8 mouse cellular contexts compared by ENCODE assay signal in the genomic region with DNA sequence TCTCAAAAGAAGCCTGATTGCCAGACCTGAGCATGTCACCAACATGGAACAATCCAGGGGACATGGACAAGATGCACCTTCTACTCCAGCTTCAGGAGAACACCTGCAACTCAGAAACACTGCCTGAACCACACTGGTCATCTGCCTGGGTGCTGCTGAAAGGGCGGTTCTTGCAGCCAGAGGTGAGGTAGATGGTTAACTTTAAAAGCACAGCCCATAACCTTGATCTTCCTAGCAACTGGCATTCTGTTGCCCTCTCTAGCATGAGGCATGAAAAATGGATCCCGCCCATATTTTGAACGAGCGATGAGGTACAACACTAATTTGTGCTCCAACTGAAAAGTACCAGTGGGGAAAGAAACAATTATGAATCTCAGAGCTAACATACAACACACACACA. TPM values are rescaled to one million over a fixed set of nuclear protein-coding genes. Genes with fewer than 3 reads are reported as not detected.
A peak's percentile ranks its signal among the peaks of the same experiment; 100 is the strongest.
DNase-seq lines count a peak whose midpoint lies in the region; ATAC-seq lines count a peak whose summit lies in the region.

No protein-coding gene starts in this region.

- peaks cover 94% of the 10 kb centered on the region for H3K4me1 ChIP-seq in forebrain, embryonic 10.5 days
- peaks cover 64% of the 10 kb centered on the region for H3K4me1 ChIP-seq in forebrain, embryonic 11.5 days (replicated peaks; ENCODE audit: control insufficient read depth, insufficient read depth, low read length)
- peaks cover 95% of the 10 kb centered on the region for H3K4me1 ChIP-seq in embryonic facial prominence, embryonic 10.5 days
- peaks cover 80% of the 10 kb centered on the region for H3K4me1 ChIP-seq in midbrain, embryonic 11.5 days (ENCODE audit: control insufficient read depth, insufficient read depth, low read length)

- H3K36me3 ChIP-seq in forebrain, embryonic 10.5 days (replicated peaks), result peaks cover 50% of the 10 kb centered on the region
- H3K36me3 ChIP-seq in forebrain, embryonic 11.5 days (ENCODE audit: control insufficient read depth, insufficient read depth, low read length), result no peaks in the 10 kb centered on the region; the same call in 1 of the 2 replicates
- peaks cover 47% of the 10 kb centered on the region for H3K36me3 ChIP-seq in embryonic facial prominence, embryonic 10.5 days (replicated peaks)
- peaks cover 6% of the 10 kb centered on the region; the same call in 1 of the 2 replicates for H3K36me3 ChIP-seq in midbrain, embryonic 11.5 days (ENCODE audit: control insufficient read depth, insufficient read depth, low read length)

- H3K9ac ChIP-seq in forebrain, embryonic 11.5 days (ENCODE audit: low read length), result no peak overlapping the region
- no peak overlapping the region for H3K9ac ChIP-seq in midbrain, embryonic 11.5 days (ENCODE audit: low read length)

- no peak for ATAC-seq in forebrain, embryonic 11.5 days (replicated peaks; ENCODE audit: low FRiP score)
- no peak for ATAC-seq in midbrain, embryonic 11.5 days (ENCODE audit: low FRiP score)
- ATAC-seq in megakaryocyte-erythroid progenitor cell, adult 5-6 weeks (replicated peaks; ENCODE audit: low FRiP score, low TSS enrichment, poor library complexity, severe bottlenecking), result no peak

- H3K27ac ChIP-seq in forebrain, embryonic 10.5 days, result peak overlapping the region; percentile 100
- H3K27ac ChIP-seq in forebrain, embryonic 11.5 days (ENCODE audit: low read depth, low read length), result no peak overlapping the region; the same call in 1 of the 2 replicates
- peak overlapping the region; percentile 100 for H3K27ac ChIP-seq in embryonic facial prominence, embryonic 10.5 days (replicated peaks)
- no peak overlapping the region; the same call in 1 of the 2 replicates for H3K27ac ChIP-seq in midbrain, embryonic 11.5 days (ENCODE audit: low read depth, low read length)

- no peak overlapping the region for H3K4me2 ChIP-seq in forebrain, embryonic 11.5 days (ENCODE audit: low read depth, low read length, severe bottlenecking)
- peak overlapping the region; percentile 8; the same call in 1 of the 2 replicates for H3K4me2 ChIP-seq in midbrain, embryonic 11.5 days

- no peaks in the 10 kb centered on the region for H3K27me3 ChIP-seq in forebrain, embryonic 10.5 days (ENCODE audit: poor library complexity, severe bottlenecking)
- no peaks in the 10 kb centered on the region for H3K27me3 ChIP-seq in forebrain, embryonic 11.5 days (ENCODE audit: control insufficient read depth, insufficient read depth, low read length)
- no peaks in the 10 kb centered on the region for H3K27me3 ChIP-seq in embryonic facial prominence, embryonic 10.5 days (replicated peaks; ENCODE audit: low read depth, poor library complexity, severe bottlenecking)
- no peaks in the 10 kb centered on the region for H3K27me3 ChIP-seq in midbrain, embryonic 11.5 days (ENCODE audit: control insufficient read depth, insufficient read depth, low read length)

- intact Hi-C loops in left cerebral cortex, postnatal 4 days (cut with DNase I), result no loop called here

- DNase-seq in forebrain, embryonic 10.5 days (ENCODE audit: extremely low spot score, low spot score), result no peak
- no peak for DNase-seq in forebrain, embryonic 11.5 days (ENCODE audit: low spot score)
- DNase-seq in embryonic facial prominence, embryonic 10.5 days (ENCODE audit: low spot score), result no peak
- DNase-seq in kidney, adult 11 months, result peak; percentile 80
- DNase-seq in midbrain, embryonic 11.5 days (ENCODE audit: low spot score, missing footprints), result no peak
- DNase-seq in adrenal gland, postnatal 4 days (ENCODE audit: low spot score in 2 of 2), result no peak
- no peak for DNase-seq in left cerebral cortex, postnatal 4 days

- no peaks in the 10 kb centered on the region for H3K9me3 ChIP-seq in forebrain, embryonic 10.5 days
- H3K9me3 ChIP-seq in forebrain, embryonic 11.5 days (ENCODE audit: control insufficient read depth, low read length), result no peaks in the 10 kb centered on the region
- no peaks in the 10 kb centered on the region for H3K9me3 ChIP-seq in embryonic facial prominence, embryonic 10.5 days
- no peaks in the 10 kb centered on the region for H3K9me3 ChIP-seq in midbrain, embryonic 11.5 days (ENCODE audit: control insufficient read depth, low read length)

- 65% methylated on average over 4 of the region's 4 CpGs for WGBS in forebrain, embryonic 10.5 days
- 59% methylated on average over 4 of the region's 4 CpGs for WGBS in forebrain, embryonic 11.5 days
- WGBS in embryonic facial prominence, embryonic 10.5 days, result 75% methylated on average over 4 of the region's 4 CpGs
- WGBS in midbrain, embryonic 11.5 days, result 79% methylated on average over 4 of the region's 4 CpGs

- H3K4me3 ChIP-seq in forebrain, embryonic 10.5 days, result peak overlapping the region; percentile 52; the same call in 1 of the 2 replicates
- no peak overlapping the region for H3K4me3 ChIP-seq in forebrain, embryonic 11.5 days (ENCODE audit: low read depth, low read length)
- no peak overlapping the region for H3K4me3 ChIP-seq in embryonic facial prominence, embryonic 10.5 days
- H3K4me3 ChIP-seq in midbrain, embryonic 11.5 days (ENCODE audit: low read depth, low read length), result no peak overlapping the region

RNA-seq across cellular contexts. Expression of gene Zmynd8, which starts 21.6 kb away (rescaled TPM):
- polyA plus RNA-seq in forebrain, embryonic 10.5 days (2016; fragmentation: Nextera tagmentation; extraction: Ambion mirVana), result 60.2 and 64.4 TPM in 2 replicates
- polyA plus RNA-seq in forebrain, embryonic 11.5 days (2014; fragmentation: Nextera tagmentation; extraction: Ambion mirVana), result 54.3 and 61.5 TPM in 2 replicates
- 68.1 and 69.9 TPM in 2 replicates for polyA plus RNA-seq in embryonic facial prominence, embryonic 10.5 days (2016; fragmentation: Nextera tagmentation; extraction: Ambion mirVana)
- polyA plus RNA-seq in midbrain, embryonic 11.5 days (2014; fragmentation: Nextera tagmentation; extraction: Ambion mirVana), result 43.1 and 45.6 TPM in 2 replicates
- 70.9 and 80.1 TPM in 2 replicates for total RNA-seq in megakaryocyte-erythroid progenitor cell, adult 5-6 weeks (2014; fragmentation: Nextera tagmentation)
- 27.2 and 42.9 TPM in 2 replicates for total RNA-seq in megakaryocyte-erythroid progenitor cell, adult 5-6 weeks (2017)
- 10 to 100 TPM; 61.4 to 61.9 TPM for total RNA-seq in adrenal gland, postnatal 4 days (2021)
- 100 to 1,000 TPM; 118 to 120 TPM for total RNA-seq in left cerebral cortex, postnatal 4 days (2021)

Comparison
In these comparisons a context has a peak if more than half of its experiments do, and no peak if none do; other contexts are left out.
1. H3K27ac ChIP-seq: peak in forebrain, embryonic 10.5 days (single experiment) and embryonic facial prominence, embryonic 10.5 days (single experiment); none in forebrain, embryonic 11.5 days (single experiment) and midbrain, embryonic 11.5 days (single experiment).